Mouse (Mus musculus) telencephalon, adult 2 months (tissue): ENCODE data around the gene Map2k1.

Experiments used
- DNase-seq: peaks from one replicate; pipeline ENCODE4 v3.0.0-alpha.2; 2011; ENCODE audit warnings: low read depth, low spot score

Gene Map2k1

DNA sequence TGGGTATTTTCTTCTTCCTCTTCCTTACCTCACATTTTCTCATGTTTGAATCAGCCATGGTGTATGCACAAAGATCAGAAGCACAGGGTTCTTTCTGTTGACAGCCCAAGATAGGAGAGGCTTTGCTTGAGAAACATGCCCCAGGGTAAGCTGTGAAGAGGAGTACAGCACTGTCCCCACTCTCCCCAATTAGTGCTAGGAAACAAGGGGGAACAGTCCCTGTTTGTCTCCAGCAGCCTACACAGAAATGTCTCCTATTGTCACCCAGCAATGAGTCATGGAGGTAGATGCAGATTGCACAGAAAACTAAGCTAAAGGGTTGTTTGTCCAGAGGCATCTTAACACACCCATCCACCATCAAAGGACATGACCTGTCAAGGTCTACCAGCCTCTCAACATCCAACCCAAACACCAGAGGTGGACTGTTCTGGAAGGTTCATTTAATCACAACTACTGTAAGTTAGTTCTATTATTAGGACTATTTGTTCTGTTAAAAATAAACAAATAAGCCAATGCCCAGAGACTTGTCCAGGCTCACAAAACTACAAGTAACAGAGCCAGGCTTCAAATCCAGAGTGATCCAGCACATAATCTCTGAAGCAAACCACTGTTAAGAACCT is 3.2 kb downstream of the Map2k1 start:
- no peak for DNase-seq

- no peak for DNase-seq
These were observed 4.1 kb downstream of the Map2k1 start for GRCm38 (mm10) chr9:64249371-64249770.

GRCm38 (mm10) chr9:64242381-64242831 is 11.0 kb downstream of the Map2k1 start:
- no peak for DNase-seq

GRCm38 (mm10) chr9:64240681-64241080 is 12.8 kb downstream of the Map2k1 start:
- no peak for DNase-seq

DNA sequence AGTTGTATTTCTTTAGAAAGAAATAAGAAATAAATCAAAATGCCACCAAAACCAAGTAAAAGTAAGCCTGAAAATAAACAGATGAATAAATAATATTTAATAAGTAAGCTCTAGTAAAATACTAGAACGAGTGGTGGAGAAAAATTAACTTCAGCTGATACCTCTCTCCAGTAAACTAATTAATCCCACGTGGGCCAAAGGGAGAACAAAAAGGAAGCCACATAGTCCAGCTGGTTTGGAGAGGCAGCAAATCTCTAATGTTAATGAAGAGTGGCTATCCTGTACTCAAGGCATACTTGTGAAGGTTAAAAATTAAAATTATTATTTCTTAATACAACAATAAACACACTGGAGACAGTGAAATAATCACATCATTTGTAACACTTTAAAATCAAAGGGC is 13.3 kb downstream of the Map2k1 start:
- no peak for DNase-seq

- DNase-seq: no peak
These were observed 17.4 kb downstream of the Map2k1 start for GRCm38 (mm10) chr9:64236056-64236455.

GRCm38 (mm10) chr9:64234768-64235435 is 18.5 kb downstream of the Map2k1 start, which contains the start of gene Uchl4:
TSS of gene Uchl4 (plus strand) at chr9:64235201.
- DNase-seq: no peak

DNA sequence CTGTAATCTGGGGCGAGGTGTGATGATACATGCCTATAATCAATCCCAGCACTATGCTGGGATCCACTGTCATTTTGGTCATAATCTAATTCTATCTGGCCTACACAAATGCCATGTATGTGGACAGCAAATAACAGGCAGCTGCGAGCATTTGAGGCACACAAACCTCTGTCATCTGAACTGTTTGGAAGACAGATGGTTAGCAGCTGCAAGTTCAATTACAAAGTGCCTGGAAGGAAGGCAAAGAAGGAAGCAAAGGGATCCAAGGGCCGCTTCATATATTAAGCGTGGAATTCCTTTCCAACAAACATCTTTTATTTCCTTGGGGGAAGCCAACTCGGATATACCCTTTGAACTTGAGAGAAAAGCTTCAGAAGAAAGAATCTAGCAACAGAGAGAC is 19.8 kb downstream of the Map2k1 start:
- DNase-seq: no peak

DNA sequence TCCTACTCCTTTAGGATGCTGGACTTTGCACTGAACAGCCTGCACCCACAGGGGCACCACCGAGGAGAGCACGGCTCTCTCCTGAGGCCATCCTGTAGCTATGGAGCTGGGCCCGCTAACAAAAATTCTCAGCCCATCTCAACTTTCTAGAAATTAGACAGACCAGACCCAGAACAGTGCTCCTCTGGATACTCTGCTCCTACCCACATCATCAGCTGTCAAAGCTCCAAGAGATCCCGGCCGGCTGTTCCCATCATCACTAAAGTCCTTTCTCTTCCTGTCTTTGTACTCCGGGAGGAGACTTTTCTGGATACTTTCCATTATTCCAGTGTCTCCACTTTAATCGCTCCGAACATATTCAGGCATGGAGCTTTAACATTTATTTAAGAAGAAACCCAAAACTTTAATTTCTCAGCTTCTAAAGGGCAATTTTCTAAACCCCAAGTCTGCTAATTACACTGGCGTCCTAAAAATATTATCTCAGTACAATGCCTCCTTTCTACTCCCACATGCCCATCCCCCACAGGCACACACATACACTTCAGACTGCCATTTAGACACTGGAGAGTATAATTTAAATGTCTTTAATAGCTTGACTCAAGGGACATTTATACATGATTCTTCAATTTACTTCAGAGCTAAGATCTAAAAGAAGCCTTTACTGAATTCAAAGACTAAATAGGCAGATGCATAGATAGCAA is 21.0 kb downstream of the Map2k1 start:
- DNase-seq: no peak

DNA sequence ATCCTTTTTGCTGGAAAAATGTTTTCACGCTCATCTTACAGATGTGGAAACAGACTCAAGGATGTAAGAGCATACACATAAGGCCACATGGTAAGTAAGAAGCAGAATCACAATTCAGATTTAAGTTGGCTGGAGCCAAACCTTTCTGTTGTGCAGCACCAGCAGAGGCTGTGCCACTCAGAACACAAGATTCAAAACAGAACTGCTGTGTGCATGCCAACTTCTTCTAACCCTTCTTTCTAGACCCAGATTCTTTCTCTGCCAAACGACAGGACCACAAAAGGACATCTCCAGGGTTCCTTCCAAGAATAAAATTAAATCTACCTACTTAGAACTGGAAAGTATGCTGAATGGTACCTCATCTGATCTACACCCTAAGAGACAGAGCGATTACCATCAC is 21.8 kb downstream of the Map2k1 start:
- DNase-seq: no peak

DNA sequence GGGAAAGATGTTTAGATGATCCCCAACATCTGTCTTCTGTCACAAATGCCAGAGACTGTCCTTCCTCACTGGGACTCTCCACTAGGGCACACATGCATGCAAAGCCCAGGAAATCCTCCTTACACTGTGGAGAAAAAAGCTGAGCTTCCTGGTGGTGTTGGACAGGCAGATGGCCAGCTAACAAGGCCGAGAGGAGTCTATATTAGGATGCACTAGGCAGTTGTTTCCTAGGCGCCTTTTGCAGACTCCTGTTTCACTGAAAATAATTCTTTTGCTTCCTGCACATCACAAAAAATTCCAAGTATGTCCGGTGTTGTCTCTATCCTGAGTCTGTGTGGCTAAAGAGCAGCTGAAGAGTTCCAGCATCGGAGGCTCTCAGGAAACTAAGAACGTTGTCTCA is 22.3 kb downstream of the Map2k1 start:
- DNase-seq: no peak

DNA sequence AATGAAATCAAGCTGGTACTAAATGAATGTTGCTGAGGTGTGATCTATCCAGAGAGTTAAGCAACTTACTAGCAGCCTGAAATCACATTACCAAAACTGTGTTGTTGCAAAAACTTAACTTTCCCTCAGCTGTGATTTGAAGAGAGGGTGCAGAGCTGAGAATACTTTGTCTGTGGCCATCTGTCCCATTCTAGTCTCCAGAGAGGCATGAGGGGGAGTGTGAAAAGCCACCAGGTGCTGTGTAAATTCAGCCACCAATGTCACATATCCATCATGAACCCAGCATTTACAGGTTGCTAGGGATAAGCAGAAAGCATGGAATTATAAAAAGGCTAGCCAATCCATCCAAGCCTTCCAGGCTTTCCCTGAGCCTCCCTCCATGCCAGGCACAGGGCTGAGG is 24.5 kb downstream of the Map2k1 start:
- peak; percentile 74 for DNase-seq

- no peak for DNase-seq
These were observed 25.7 kb downstream of the Map2k1 start for GRCm38 (mm10) chr9:64227736-64228135.

DNA sequence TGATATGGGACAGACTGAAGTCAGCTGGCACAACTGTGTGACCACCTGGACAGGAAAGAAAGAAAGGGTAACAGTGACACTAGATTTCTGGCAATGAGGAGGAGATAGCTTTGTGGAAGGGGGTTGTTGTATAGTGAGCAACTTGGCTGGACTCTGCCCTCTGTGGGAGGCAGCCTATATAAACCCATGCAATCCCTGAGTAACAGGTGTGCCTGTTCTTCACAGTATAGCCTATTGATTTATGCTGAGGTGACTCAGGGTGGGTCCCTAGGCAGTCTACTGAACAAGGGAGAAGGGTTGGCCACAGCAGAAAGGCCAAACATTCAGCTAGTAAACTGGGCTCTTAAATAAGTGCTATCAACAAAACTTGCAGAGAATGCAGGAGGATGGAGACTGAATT is 27.6 kb downstream of the Map2k1 start:
- DNase-seq: no peak

- no peak for DNase-seq
These were observed 31.3 kb downstream of the Map2k1 start for GRCm38 (mm10) chr9:64222098-64222497.

DNA sequence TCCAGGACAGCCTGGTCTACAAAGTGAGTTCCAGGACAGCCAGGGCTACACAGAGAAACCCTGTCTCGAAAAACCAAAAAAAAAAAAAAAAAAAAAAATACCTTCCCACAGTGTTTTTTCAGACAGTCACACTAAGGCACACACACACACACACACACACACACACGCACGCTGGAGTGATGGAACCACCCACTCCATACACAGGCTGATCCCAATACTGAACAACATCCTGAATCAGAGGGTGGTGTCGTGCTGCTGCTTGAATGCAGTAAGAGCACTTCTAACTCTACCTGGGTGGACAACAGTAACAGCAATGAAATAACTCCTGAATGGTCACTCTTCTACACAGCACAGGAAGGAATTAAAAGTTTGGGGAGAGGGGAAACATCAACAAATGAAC is 32.0 kb downstream of the Map2k1 start:
- no peak for DNase-seq

- no peak for DNase-seq
These were observed 32.8 kb downstream of the Map2k1 start for GRCm38 (mm10) chr9:64220603-64221002.

- DNase-seq: no peak
These were observed 33.5 kb downstream of the Map2k1 start for GRCm38 (mm10) chr9:64219772-64220420.

DNA sequence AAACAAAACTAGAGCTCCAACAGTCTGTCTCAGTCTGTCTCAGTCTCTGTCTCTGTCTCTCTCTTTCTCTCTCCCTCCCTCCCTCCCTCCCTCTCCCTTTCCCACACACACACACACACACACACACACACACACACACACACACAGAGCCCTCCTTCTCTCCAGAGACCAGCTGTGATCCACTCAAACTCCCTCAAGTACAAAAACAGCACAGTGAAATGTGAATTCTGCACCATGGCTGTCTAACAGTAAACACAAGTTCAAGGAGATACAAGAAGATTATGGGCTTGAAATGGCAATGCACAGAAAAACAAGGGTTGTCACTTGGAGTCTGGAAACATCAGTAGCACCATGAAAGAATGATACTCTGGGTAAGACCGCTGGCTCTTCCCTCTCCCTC is 34.1 kb downstream of the Map2k1 start:
- DNase-seq: no peak

DNA sequence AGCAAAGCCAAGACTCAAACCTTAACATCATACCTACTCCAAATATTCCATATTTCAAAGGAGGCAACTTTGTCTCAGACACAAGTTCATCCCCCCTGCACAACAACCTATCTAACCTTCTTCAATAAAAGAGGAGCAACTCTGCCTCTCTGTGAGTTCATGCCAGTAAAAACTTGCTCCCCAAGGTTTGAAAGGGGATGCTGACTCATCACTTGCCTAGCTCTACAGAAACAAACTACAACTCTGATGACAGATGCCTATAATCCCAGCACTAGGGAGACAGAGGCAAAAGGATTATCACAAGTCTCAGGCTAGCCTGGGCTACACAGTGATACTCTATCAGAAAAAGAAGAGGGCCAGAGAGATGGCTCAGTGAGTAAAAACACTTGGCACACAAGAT is 35.5 kb downstream of the Map2k1 start:
- no peak for DNase-seq

GRCm38 (mm10) chr9:64216641-64217040 is 36.8 kb downstream of the Map2k1 start:
- DNase-seq: no peak

DNA sequence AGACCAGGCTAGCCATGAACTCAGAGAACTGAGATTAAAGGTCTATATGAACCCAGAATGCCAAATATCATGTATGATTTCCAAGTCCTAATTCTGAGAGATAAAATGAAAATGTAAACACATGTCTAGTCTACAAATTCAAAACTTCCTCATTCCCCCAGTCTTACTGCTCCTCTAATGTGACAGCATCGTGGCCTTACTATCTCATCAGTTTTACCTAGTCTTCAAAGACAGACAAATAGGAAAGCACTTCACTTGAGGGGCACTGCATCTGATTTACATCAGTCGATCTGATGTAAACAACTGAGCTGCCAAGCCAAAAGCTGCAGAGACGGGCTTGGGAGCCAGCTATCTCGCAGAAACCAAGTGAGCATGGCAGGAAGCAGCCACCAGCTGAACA is 37.3 kb downstream of the Map2k1 start:
- DNase-seq: no peak
